Mouse (Mus musculus) stomach, embryonic 16.5 days (tissue): ENCODE measurements at regions not wholly inside any gene's neighbourhood (a gene's known extent, or its start where the extent isn't known, plus 50 kb on each side); places are given as distances from the start of the nearest gene placed in this dataset.
"Not testable (repeated sequence)": the region's sequence is repeated elsewhere in the genome, so short reads cannot be mapped to it uniquely, and the experiment has no call there.

Source experiments
- ATAC-seq: fragments of 200-750 bp; cut with Nextera tagmentation; 2 replicates; pipeline ENCODE4 v1.8.0; 2017; ENCODE audit warnings: moderate number of reproducible peaks, moderate TSS enrichment; ENCODE audit not compliant: insufficient read depth, low FRiP score
- H3K27ac ChIP-seq: fragments of 300-500 bp; sonication (generic); 2 replicates; pipeline ENCODE4 v1.5.1; 2014; ENCODE audit warnings: low read length
- H3K27me3 ChIP-seq: fragments of 300-500 bp; sonication (generic); 2 replicates; pipeline ENCODE4 v1.6.1; 2014; ENCODE audit warnings: low read length, control low read depth, mixed read lengths; ENCODE audit not compliant: control insufficient read depth, insufficient read depth
- H3K36me3 ChIP-seq: fragments of 300-500 bp; sonication (generic); 2 replicates; pipeline ENCODE4 v1.6.1; 2014; ENCODE audit warnings: low read length; ENCODE audit not compliant: control insufficient read depth, insufficient read depth
- H3K4me1 ChIP-seq: fragments of 300-500 bp; sonication (generic); 2 replicates; pipeline ENCODE4 v1.6.1; 2014; ENCODE audit warnings: low read length, control low read depth, mixed read lengths; ENCODE audit not compliant: control insufficient read depth, insufficient read depth
- H3K4me2 ChIP-seq: fragments of 300-500 bp; sonication (generic); 2 replicates; pipeline ENCODE4 v1.6.1; 2014; ENCODE audit warnings: low read depth, low read length, mixed read lengths
- H3K4me3 ChIP-seq: fragments of 300-500 bp; sonication (generic); replicated peaks from 2 replicates; pipeline ENCODE4 v1.5.1; 2014; ENCODE audit warnings: mild to moderate bottlenecking, low read length
- H3K9ac ChIP-seq: fragments of 300-500 bp; sonication (generic); 2 replicates; pipeline ENCODE4 v1.6.1; 2014; ENCODE audit warnings: low read length
- H3K9me3 ChIP-seq: fragments of 300-500 bp; sonication (generic); replicated peaks from 2 replicates; pipeline ENCODE4 v1.6.1; 2016; ENCODE audit warnings: low read length, control low read depth; ENCODE audit not compliant: control insufficient read depth
- WGBS: fragments of 180-500 bp; shearing (Covaris S2); extraction: QIAGEN DNeasy Blood & Tissue Kit; methylation state at CpG from one replicate; pipeline ENCODE4 v1.1.7; 2014; 5-methylcytosine and 5-hydroxymethylcytosine counted together

DNA sequence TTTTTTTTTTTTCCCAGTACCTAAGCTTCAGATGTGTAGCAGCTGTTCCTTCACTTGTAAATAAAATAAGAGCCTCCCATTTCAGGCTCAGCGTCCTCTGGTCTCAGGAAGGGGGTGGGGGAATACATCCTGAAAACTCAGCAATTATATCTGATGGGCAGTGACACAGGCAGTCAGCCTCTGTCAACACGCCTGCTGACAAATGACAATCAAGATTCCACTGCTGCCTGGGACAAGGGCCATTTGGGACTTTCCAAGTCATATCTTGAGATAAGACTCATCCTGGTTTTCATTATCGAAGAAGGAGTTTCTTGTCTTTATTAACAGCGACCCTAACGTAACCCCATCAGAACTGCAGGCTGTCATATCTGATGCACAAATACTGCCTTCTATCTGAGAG, 187.9 kb upstream of the Pum3 start:
- H3K36me3 ChIP-seq = no peaks in the 10 kb centered on the region
- H3K4me3 ChIP-seq = no peak overlapping the region
- no peaks in the 10 kb centered on the region for H3K4me1 ChIP-seq
- H3K27me3 ChIP-seq = no peaks in the 10 kb centered on the region
- no peak overlapping the region for H3K9ac ChIP-seq
- H3K4me2 ChIP-seq = no peak overlapping the region
- WGBS = 39% methylated on average over 5 of the region's 5 CpGs
- no peak for ATAC-seq
- H3K9me3 ChIP-seq = no peaks in the 10 kb centered on the region
- no peak overlapping the region for H3K27ac ChIP-seq

DNA sequence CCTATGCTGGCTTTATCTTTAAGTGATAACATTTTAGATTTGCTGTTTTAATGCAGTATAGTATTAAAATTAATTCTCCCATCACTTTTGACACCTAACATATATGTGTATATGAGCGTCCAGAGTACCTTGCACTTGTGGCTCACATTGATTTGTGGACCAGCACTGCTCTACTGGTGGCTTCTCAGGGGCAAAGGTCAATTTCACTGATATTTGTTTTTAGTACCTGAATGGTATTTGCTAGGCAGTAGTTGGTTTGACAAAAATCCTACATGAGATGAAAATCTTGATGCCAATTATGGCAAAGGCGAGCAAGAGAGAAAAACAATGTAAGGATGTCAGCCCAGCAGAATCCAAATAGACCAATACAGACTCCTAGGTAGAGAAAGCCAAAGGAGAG, 177.3 kb upstream of the Pum3 start:
- 82% methylated on average over 2 of the region's 2 CpGs for WGBS

GRCm38 (mm10) chr19:27603296-27603695, 173.7 kb upstream of the Pum3 start:
- H3K4me2 ChIP-seq = no peak overlapping the region
- no peaks in the 10 kb centered on the region for H3K4me1 ChIP-seq
- no peaks in the 10 kb centered on the region for H3K9me3 ChIP-seq
- no peak overlapping the region for H3K4me3 ChIP-seq
- H3K27me3 ChIP-seq = no peaks in the 10 kb centered on the region
- 23% methylated on average over 8 of the region's 8 CpGs for WGBS
- no peaks in the 10 kb centered on the region for H3K36me3 ChIP-seq
- ATAC-seq = no peak
- H3K27ac ChIP-seq = no peak overlapping the region
- no peak overlapping the region for H3K9ac ChIP-seq

More for the DNA sequence above, 177.3 kb upstream of the Pum3 start:
- Histone ChIP-seq H3K4me2 (no peak overlapping the region), H3K9ac (no peak overlapping the region), H3K4me1 (no peaks in the 10 kb centered on the region), H3K4me3 (no peak overlapping the region), H3K36me3 (no peaks in the 10 kb centered on the region), H3K27me3 (no peaks in the 10 kb centered on the region), H3K9me3 (no peaks in the 10 kb centered on the region), H3K27ac (no peak overlapping the region)
- no peak for ATAC-seq

- H3K4me1 ChIP-seq = no peaks in the 10 kb centered on the region
- H3K27ac ChIP-seq = no peak overlapping the region
- no peaks in the 10 kb centered on the region for H3K27me3 ChIP-seq
- H3K4me3 ChIP-seq = no peak overlapping the region
- H3K4me2 ChIP-seq = no peak overlapping the region
- ATAC-seq = no peak
- no peaks in the 10 kb centered on the region for H3K36me3 ChIP-seq
- WGBS = 79% methylated on average over 3 of the region's 3 CpGs
- no peak overlapping the region for H3K9ac ChIP-seq
- no peaks in the 10 kb centered on the region for H3K9me3 ChIP-seq
Measured at GRCm38 (mm10) chr19:27601551-27601950, 171.9 kb upstream of the Pum3 start.

DNA sequence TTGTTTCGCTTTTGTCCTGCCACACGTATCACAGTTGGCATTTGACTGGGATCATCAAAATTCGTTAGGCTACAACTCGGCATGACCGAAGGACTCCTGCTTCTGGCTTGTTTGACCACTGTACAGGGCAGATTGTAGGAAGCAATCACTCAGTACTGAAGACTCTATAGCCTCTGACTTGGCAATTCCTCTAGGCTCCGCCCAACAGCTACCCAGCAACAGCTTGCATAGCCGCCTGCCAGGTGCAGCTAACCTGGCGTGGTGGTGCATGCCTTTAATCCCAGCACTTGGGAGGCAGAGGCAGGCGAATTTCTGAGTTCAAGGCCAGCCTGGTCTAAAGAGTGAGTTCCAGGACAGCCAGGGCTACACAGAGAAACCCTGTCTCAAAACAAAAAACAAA, 170.8 kb upstream of the Pum3 start:
- H3K4me2 ChIP-seq, H3K9me3 ChIP-seq, H3K9ac ChIP-seq, H3K4me1 ChIP-seq, H3K27ac ChIP-seq, H3K36me3 ChIP-seq, H3K27me3 ChIP-seq, ATAC-seq, H3K4me3 ChIP-seq: not testable (repeated sequence)
- WGBS = 89% methylated on average over 9 of the region's 9 CpGs

DNA sequence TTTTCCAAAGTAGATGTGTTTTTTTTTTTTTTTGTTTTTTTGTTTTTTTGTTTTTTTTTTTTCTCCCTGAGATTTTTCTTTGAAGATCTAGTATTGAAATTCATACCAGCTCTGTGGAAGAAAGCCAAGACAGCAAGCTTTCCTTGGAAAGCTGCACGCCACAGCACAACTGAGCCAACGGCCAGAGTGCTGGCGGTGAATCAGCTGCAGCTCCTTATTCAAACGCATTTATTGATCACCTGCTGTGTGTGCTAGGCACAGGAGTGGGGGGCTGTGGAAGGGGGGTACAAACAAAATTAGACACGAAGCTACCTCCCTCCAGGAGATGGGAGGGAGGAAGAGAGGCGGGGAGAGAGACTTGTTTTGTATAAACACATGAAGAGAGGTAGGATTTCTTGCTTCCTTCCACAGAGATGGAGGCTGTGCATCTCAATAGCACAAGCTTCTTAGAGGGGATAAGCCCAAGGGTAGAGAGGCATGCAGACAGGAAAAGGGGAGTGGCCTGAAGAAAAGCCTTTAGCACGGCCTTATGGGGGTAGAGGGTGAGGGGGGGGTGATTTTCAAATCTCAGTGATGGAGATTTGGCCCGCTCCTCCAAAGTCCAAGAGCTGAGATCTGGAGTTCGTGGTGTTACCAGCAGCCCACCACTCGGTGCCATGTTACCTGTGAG, 170.1 kb upstream of the Pum3 start:
- ATAC-seq = no peak
- H3K27ac ChIP-seq = no peak overlapping the region
- no peaks in the 10 kb centered on the region for H3K4me1 ChIP-seq
- WGBS = 40% methylated on average over 10 of the region's 10 CpGs
- H3K36me3 ChIP-seq = no peaks in the 10 kb centered on the region
- no peaks in the 10 kb centered on the region for H3K27me3 ChIP-seq
- H3K4me2 ChIP-seq = no peak overlapping the region
- H3K9ac ChIP-seq = no peak overlapping the region
- no peak overlapping the region for H3K4me3 ChIP-seq
- no peaks in the 10 kb centered on the region for H3K9me3 ChIP-seq

- Histone ChIP-seq H3K4me1 (no peaks in the 10 kb centered on the region), H3K9ac (no peak overlapping the region), H3K27me3 (no peaks in the 10 kb centered on the region), H3K9me3 (no peaks in the 10 kb centered on the region), H3K27ac (no peak overlapping the region), H3K4me3 (no peak overlapping the region), H3K36me3 (no peaks in the 10 kb centered on the region), H3K4me2 (no peak overlapping the region)
- 83% methylated on average over 5 of the region's 5 CpGs for WGBS
- no peak for ATAC-seq
Measured at GRCm38 (mm10) chr19:27598350-27598749, 168.7 kb upstream of the Pum3 start.

DNA sequence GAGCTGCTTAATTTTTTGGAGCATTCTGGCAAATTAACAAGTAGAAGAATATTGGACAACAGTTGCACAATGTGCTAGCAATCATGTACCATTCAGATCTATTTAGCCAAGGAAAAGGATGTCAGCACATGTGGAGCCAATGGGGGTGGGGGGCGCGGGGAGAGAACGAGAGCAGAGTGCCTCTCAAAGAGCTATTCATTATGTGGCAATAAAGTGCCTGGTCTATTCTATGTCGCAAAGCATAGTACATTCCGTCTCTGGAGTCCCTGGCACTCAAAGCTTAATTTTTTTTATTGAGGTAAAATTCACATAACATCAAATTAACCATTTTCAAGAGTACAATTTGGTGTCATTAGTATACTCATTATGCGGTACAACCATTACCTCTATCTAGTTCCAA, 155.9 kb upstream of the Pum3 start:
- H3K4me3 ChIP-seq = no peak overlapping the region
- H3K36me3 ChIP-seq = no peaks in the 10 kb centered on the region
- no peak overlapping the region for H3K9ac ChIP-seq
- 80% methylated on average over 6 of the region's 6 CpGs for WGBS
- no peak overlapping the region for H3K4me2 ChIP-seq
- peaks cover 12% of the 10 kb centered on the region for H3K4me1 ChIP-seq
- no peak overlapping the region for H3K27ac ChIP-seq
- no peaks in the 10 kb centered on the region for H3K9me3 ChIP-seq
- ATAC-seq = no peak
- no peaks in the 10 kb centered on the region for H3K27me3 ChIP-seq

DNA sequence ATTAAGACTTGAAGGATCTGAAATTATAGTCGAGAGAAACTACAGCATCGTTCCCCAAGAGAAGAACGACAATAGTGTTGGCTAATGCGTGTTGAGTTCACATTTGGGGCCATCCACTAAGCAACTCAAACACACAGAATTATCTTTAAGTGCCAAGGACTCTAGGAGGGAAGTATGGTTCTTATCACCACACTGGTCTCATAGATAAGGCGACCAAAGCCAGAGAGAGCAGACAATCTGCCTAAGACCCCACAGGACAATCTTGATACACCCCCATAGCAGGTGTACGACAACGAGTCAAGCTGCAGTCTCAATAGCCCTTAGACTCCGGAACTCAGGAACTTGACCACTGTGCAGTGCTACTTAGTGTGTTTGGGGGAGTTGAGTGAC, 152.5 kb upstream of the Pum3 start:
- Histone ChIP-seq H3K9me3 (no peaks in the 10 kb centered on the region), H3K4me3 (no peak overlapping the region), H3K27ac (no peak overlapping the region), H3K4me2 (0 out of 2 replicates have a peak overlapping the region, but pooled peaks have one; percentile 13), H3K27me3 (no peaks in the 10 kb centered on the region), H3K4me1 (peaks cover 12% of the 10 kb centered on the region), H3K9ac (no peak overlapping the region), H3K36me3 (no peaks in the 10 kb centered on the region)
- ATAC-seq = peak; percentile 17; the same call in 1 of the 2 replicates
- 38% methylated on average over 8 of the region's 8 CpGs for WGBS
